Mouse (Mus musculus) kidney, adult 9 months (tissue): Measurements from ENCODE around the gene Olfr1337.
"Not testable (repeated sequence)": the region's sequence is repeated elsewhere in the genome, so short reads cannot be mapped to it uniquely, and the experiment has no call there.

ENCODE experiments used
- DNase-seq: peaks from one replicate; pipeline ENCODE4 v3.0.0; 2022

The Olfr1337 gene

DNA sequence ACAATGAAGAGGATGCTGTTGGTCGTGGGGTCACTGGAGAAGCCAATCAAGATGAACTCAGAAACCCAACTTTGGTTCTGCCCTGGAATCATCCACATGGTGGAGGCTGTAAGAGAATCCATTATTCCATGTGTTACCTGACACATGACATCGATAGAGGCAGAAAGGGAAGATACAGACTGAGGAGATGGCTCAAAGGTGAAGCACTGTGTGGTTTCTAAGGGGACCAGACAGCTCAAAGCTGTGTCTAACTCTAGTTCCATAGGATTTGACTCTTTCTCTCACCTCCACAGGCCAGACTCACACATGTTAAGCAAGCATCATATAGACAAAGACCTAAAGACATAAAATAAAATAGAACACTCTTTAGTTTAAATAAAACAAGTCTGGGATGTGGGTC is at the start of gene Olfr1337:
TSS of gene Olfr1337 (minus strand) at position 101 of the 400 bp plus-strand sequence.
- no peak for DNase-seq

DNA sequence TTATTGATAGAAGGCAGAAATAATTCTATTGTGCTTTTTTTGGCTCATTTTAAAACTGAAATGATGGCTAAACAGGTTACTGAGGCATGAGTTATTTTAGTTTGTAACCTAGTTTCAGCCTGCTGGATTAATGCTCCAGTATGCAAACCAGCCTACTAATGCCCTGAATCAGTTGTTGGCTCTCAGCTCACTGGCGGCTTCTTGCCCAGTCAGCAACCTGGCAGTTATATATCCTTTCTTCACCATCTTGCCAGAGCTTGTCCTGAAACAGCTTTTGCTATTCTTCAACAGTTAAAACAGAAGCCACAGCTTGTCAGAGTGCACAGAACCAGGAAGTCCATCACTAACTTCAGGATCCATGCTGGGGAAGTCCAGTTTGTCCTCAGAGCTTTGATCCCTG is 36.5 kb upstream of the Olfr1337 start:
- no peak for DNase-seq

DNA sequence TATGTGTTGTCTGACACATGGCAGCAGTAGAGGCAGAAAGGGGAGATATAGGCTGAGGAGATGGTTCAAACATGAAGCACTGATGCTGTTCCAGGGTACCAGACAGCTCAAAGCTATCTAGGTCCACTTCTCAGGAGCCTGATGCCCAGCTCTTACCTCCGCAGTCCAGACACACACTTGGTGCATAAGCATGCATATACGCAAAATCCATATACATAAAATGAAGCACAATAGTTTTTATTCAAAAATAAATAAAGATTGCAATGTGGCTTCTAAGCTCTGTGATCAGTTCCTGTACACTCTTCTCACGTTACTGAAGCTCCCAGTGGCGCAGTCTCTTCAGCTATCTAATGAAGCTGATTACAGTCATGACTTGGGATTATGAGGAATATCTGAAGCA is 27.5 kb upstream of the Olfr1337 start, which contains the start of gene Olfr1335:
TSS of gene Olfr1335 (minus strand) at position 101 of the 400 bp plus-strand sequence.
- DNase-seq: no peak

GRCm38 (mm10) chr4:118792796-118793195 is 10.4 kb upstream of the Olfr1337 start:
- not testable (repeated sequence) for DNase-seq

DNA sequence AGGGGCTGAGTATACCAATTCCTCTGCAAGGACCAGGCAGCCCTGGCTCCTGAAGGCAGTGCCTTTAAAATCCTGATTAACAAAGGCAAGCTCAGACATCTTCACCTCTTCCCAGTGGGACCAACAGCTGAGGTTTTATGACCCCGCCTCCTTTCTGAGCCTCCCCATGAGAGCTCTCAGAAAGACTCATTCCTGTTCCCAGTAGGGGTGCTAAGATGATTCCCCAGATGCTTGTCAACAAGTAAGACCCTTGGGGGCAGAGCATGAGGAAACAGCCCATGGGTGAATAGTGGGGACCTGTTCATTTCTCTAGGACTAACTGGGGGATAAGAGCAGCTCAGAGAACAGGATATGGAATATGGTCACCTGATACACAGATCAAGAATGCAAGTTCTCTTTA is 23.7 kb downstream of the Olfr1337 start, which contains the start of gene Olfr1338:
TSS of gene Olfr1338 (minus strand) at position 101 of the 400 bp plus-strand sequence.
- no peak for DNase-seq

GRCm38 (mm10) chr4:118741881-118742280 is 40.5 kb downstream of the Olfr1337 start:
- DNase-seq: no peak

DNA sequence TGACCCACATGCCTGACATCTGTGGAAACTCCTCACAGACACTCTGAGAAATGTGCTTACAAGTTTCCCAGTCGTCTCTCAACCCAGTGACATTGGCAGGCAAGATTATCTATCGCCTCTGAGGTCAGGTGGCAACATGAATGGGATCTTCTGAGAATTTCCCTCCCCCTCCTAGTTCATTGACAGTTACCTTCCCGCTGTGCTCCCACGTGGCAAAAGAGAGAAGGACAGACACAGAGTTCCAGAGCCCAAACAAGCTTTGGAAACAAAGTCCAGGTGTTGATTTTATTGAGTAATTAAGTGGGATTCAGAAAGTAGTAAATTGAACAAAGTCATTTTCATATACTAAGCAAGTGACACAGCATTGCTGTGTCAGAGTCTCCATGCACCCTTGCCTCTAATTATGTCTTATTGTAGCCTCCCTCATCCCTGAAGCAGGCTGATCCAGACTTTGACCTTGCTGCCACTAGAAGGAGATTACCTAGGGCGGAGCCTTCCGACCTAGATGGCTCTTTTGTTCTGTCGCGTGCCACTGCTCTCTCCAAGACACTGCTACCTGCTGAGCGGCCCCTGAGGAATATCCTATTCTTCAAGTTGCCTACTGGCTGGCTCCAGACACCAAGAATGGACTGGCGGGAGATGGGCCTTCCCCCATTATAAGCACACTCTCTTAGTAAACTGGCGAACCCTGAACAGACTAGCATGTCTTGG is 41.2 kb downstream of the Olfr1337 start:
- DNase-seq: no peak

DNA sequence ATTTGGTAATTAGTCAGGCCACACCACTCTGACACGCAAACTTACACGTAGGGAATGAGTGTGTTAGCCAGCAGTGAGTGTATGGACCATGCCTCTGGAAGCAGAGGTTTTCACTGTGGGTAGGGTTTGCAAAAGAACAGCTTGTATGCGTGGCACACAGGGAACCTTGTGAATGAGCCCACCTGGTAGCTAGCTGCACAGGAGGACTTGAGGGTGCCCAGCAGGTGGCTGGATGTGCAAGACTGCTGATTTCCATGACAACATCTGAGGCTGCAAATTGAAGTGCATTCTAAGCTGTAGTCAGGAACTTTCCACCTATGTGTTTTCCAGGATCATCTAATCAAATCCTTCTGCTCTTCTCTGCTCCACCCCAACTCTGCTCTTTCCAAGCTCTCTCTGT is 42.8 kb downstream of the Olfr1337 start:
- no peak for DNase-seq

DNA sequence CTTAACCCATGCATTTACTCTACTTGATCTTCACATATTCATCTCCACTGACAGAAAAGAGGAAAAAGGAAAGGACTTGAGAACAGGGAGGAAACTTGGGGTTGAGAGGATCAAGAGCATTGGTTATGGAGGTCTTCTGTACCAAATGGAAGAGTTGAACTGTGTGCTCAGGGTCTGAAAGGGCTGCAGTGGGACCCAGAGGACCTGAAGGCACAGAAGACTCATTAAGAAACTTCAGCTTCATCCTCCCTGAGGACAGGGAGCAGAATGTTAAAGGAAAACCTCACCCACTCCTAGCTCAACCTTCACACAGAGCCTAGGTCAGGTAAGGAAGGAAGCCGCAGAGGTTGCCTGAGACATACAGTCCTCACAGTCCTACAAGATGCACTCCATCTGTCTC is 50.5 kb downstream of the Olfr1337 start, which contains the start of gene Olfr1339:
TSS of gene Olfr1339 (plus strand) at position 301 of the 400 bp plus-strand sequence.
- DNase-seq: no peak
